Mouse (Mus musculus) heart, embryonic 14.5 days (tissue): ENCODE results near the gene Alk. TPM values are rescaled to one million over a fixed set of nuclear protein-coding genes. Genes with fewer than 3 reads are reported as not detected.

Source experiments
- ATAC-seq: fragments of 200-750 bp; cut with Nextera tagmentation; 2 replicates; pipeline ENCODE4 v1.8.0; 2017; ENCODE audit warnings: low read depth, moderate TSS enrichment; ENCODE audit not compliant: insufficient number of reproducible peaks, insufficient read depth, low FRiP score
- H3K27ac ChIP-seq, 2 experiments: fragments of 200-500 bp in 1 of 2; fragments of 300-500 bp in 1 of 2; sonication (generic) in 1 of 2; replicated peaks in 1 of 2; 2 replicates each; pipeline ENCODE4 v1.5.1; 2012 to 2014; ENCODE audit warnings: low read depth in 2 of 2, low read length in 2 of 2, control low read depth in 1 of 2, mild to moderate bottlenecking in 1 of 2, mixed read lengths in 1 of 2; ENCODE audit not compliant: control insufficient read depth in 1 of 2, insufficient read depth in 1 of 2
- H3K27me3 ChIP-seq: fragments of 300-500 bp; sonication (generic); 2 replicates; pipeline ENCODE4 v1.6.1; 2014; ENCODE audit warnings: mild to moderate bottlenecking, low read length, control low read depth; ENCODE audit not compliant: control insufficient read depth, insufficient read depth
- H3K36me3 ChIP-seq: fragments of 300-500 bp; sonication (generic); 2 replicates; pipeline ENCODE4 v1.6.1; 2014; ENCODE audit warnings: mild to moderate bottlenecking, control low read depth, low read length, mixed read lengths; ENCODE audit not compliant: control insufficient read depth, insufficient read depth
- H3K4me1 ChIP-seq, 2 experiments: fragments of 200-500 bp in 1 of 2; fragments of 300-500 bp in 1 of 2; sonication (generic) in 1 of 2; 2 replicates each; pipeline ENCODE4 v1.6.1; 2012 to 2014; ENCODE audit warnings: low read length in 2 of 2, control low read depth in 1 of 2, mixed read lengths in 1 of 2; ENCODE audit not compliant: control insufficient read depth in 2 of 2, insufficient read depth in 2 of 2
- H3K4me2 ChIP-seq: fragments of 300-500 bp; sonication (generic); 2 replicates; pipeline ENCODE4 v1.6.1; 2014; ENCODE audit warnings: mild to moderate bottlenecking, low read length
- H3K4me3 ChIP-seq, 2 experiments: fragments of 200-500 bp in 1 of 2; fragments of 300-500 bp in 1 of 2; sonication (generic) in 1 of 2; 2 replicates each; pipeline ENCODE4 v1.5.1; 2012 to 2014; ENCODE audit warnings: low read length in 2 of 2, mild to moderate bottlenecking in 2 of 2, control low read depth in 1 of 2, low read depth in 1 of 2, moderate library complexity in 1 of 2; ENCODE audit not compliant: control insufficient read depth in 1 of 2, insufficient read depth in 1 of 2
- H3K9ac ChIP-seq: fragments of 300-500 bp; sonication (generic); 2 replicates; pipeline ENCODE4 v1.6.1; 2014; ENCODE audit warnings: mild to moderate bottlenecking, low read length
- H3K9me3 ChIP-seq: fragments of 300-500 bp; sonication (generic); 2 replicates; pipeline ENCODE4 v1.6.1; 2016; ENCODE audit warnings: low read length, control low read depth; ENCODE audit not compliant: control insufficient read depth
- WGBS: fragments of 180-500 bp; shearing (Covaris S2); extraction: QIAGEN DNeasy Blood & Tissue Kit; methylation state at CpG from one replicate; pipeline ENCODE4 v1.1.7; 2014; 5-methylcytosine and 5-hydroxymethylcytosine counted together
- polyA plus RNA-seq: library from polyadenylated mRNA; unstranded; fragments of >200 nt; fragmentation: Nextera tagmentation; extraction: Ambion mirVana; gene quantifications from 2 replicates; pipeline ENCODE4 v1.2.1, GENCODE M21; 2014

Gene Alk
- polyA plus RNA-seq, 1 experiment from 2014 or later, result 0.14 TPM

- Histone ChIP-seq H3K9me3 (no peaks in the 10 kb centered on the region), H3K27me3 (no peaks in the 10 kb centered on the region), H3K9ac (no peak overlapping the region), H3K4me2 (no peak overlapping the region), H3K4me1 (no peaks in the 10 kb centered on the region), H3K27ac (no peak overlapping the region), H3K36me3 (no peaks in the 10 kb centered on the region), H3K4me3 (no peak overlapping the region)
- ATAC-seq, result no peak
- WGBS, result 56% methylated on average over 10 of the region's 10 CpGs
Measured at GRCm38 (mm10) chr17:72569491-72569890, 34.9 kb downstream of the Alk start.

- 72% methylated on average over 5 of the region's 5 CpGs for WGBS
- H3K9ac ChIP-seq, result no peak overlapping the region
- H3K27ac ChIP-seq, result no peak overlapping the region
- H3K36me3 ChIP-seq, result no peaks in the 10 kb centered on the region
- ATAC-seq, result no peak
- H3K4me3 ChIP-seq, result no peak overlapping the region
- H3K4me1 ChIP-seq, result no peaks in the 10 kb centered on the region
- H3K9me3 ChIP-seq, result no peaks in the 10 kb centered on the region
- H3K27me3 ChIP-seq, result no peaks in the 10 kb centered on the region
- no peak overlapping the region for H3K4me2 ChIP-seq
Measured at GRCm38 (mm10) chr17:72563423-72563822, 41.0 kb downstream of the Alk start.

- H3K27me3 ChIP-seq, result no peaks in the 10 kb centered on the region
- no peaks in the 10 kb centered on the region for H3K36me3 ChIP-seq
- no peak overlapping the region for H3K4me2 ChIP-seq
- ATAC-seq, result no peak
- H3K27ac ChIP-seq, result no peak overlapping the region
- H3K4me1 ChIP-seq, result no peaks in the 10 kb centered on the region
- H3K4me3 ChIP-seq, result no peak overlapping the region
- H3K9ac ChIP-seq, result no peak overlapping the region
- no peaks in the 10 kb centered on the region for H3K9me3 ChIP-seq
- 67% methylated on average over 3 of the region's 3 CpGs for WGBS
Measured at GRCm38 (mm10) chr17:72561471-72561870, 43.0 kb downstream of the Alk start.

- Histone ChIP-seq H3K27ac (no peak overlapping the region), H3K4me3 (no peak overlapping the region), H3K4me1 (no peaks in the 10 kb centered on the region), H3K9me3 (no peaks in the 10 kb centered on the region), H3K4me2 (no peak overlapping the region), H3K27me3 (no peaks in the 10 kb centered on the region), H3K9ac (no peak overlapping the region), H3K36me3 (no peaks in the 10 kb centered on the region)
- no peak for ATAC-seq
- 70% methylated on average over 1 of the region's 1 CpGs for WGBS
Measured at GRCm38 (mm10) chr17:72560771-72561170, 43.7 kb downstream of the Alk start.

DNA sequence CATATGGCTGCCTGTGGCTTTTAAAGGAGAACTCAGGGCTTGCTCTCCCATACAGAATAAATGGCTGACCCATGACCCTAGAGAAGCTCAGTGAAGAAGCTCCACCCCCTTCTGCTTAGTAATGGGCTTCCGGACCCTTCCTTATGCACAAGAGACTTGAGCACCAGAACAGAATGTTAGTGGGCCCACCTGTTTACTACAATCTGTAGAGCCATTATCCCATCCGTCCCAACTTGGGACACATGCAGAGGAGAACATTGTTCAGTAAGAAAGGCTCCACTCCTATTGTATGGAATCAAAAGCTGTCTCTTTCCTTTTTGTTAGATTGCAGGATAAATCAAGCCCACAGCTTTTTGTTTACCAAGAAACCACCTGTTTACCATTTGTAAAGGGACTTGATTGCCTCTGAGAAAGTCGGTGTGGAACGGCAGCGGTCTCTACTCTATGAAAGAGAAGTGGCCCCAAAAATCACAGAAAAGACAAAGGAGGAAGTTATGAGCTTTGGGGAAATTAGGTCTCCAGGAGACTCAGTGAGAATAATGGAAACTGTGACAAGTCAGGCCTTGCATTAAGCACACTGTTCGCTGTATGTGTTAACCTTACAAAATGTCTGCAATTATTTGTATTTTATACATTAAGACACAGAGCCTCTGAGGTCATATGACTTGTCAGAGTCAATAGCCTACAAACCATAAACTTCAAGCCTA, 47.2 kb downstream of the Alk start:
- Histone ChIP-seq H3K27me3 (no peaks in the 10 kb centered on the region), H3K4me2 (no peak overlapping the region), H3K9ac (no peak overlapping the region), H3K4me3 (no peak overlapping the region), H3K36me3 (no peaks in the 10 kb centered on the region), H3K9me3 (no peaks in the 10 kb centered on the region), H3K4me1 (no peaks in the 10 kb centered on the region), H3K27ac (no peak overlapping the region)
- no peak for ATAC-seq
- 88% methylated on average over 6 of the region's 6 CpGs for WGBS

GRCm38 (mm10) chr17:72546274-72546673, 58.2 kb downstream of the Alk start:
- Histone ChIP-seq H3K4me1 (no peaks in the 10 kb centered on the region), H3K4me3 (no peak overlapping the region), H3K4me2 (no peak overlapping the region), H3K36me3 (no peaks in the 10 kb centered on the region), H3K9me3 (no peaks in the 10 kb centered on the region), H3K27ac (no peak overlapping the region), H3K27me3 (no peaks in the 10 kb centered on the region), H3K9ac (no peak overlapping the region)
- 76% methylated on average over 4 of the region's 4 CpGs for WGBS
- no peak for ATAC-seq

DNA sequence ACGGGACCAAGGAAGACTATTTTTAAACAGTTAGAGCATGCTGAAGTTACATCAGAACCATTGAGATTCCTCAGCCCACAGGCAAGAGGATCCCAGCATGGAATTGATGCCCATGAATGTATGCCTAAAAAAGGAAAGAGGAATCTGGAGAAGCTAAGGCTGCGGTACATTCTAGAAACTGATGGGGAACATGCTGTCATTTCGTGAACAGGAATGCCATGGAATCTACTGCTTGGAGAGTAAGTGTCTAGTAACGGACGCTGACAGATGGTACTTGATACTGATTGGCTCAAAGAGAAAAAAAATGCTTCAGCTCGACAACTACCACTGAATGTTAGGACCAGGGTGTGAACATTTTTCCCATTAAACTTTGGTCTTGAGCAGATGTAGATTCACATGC, 69.1 kb downstream of the Alk start:
- Histone ChIP-seq H3K27ac (no peak overlapping the region), H3K36me3 (no peaks in the 10 kb centered on the region), H3K4me2 (no peak overlapping the region), H3K9ac (no peak overlapping the region), H3K27me3 (no peaks in the 10 kb centered on the region), H3K4me3 (no peak overlapping the region), H3K9me3 (peaks cover 3% of the 10 kb centered on the region; the same call in 1 of the 2 replicates), H3K4me1 (no peaks in the 10 kb centered on the region)
- ATAC-seq, result no peak
- 40% methylated on average over 6 of the region's 6 CpGs for WGBS

DNA sequence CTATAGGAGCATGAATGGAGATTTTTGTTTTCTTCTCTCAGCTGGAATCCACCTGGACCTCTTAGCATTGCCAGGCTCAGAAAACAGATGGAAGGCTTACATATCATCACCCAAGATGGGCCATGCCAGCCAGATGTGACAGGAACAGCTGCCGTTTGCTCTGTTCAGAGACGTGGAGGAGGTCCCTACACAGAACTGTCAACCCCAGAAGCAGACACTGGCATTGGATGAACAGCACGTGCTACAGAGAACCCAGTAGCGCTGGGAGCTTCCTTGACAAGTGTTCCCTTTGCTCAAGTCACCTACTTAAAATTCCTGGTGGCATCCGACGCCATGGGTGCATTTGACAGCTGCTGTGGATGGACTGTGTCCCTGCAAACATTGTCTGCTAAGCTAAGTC, 72.2 kb downstream of the Alk start:
- Histone ChIP-seq H3K4me3 (no peak overlapping the region), H3K9me3 (peaks cover under 1% of the 10 kb centered on the region; the same call in 1 of the 2 replicates), H3K36me3 (no peaks in the 10 kb centered on the region), H3K27ac (no peak overlapping the region), H3K4me2 (no peak overlapping the region), H3K9ac (no peak overlapping the region), H3K27me3 (no peaks in the 10 kb centered on the region), H3K4me1 (no peaks in the 10 kb centered on the region)
- ATAC-seq, result no peak
- WGBS, result 58% methylated on average over 6 of the region's 6 CpGs
